Mouse (Mus musculus): Measurements from ENCODE around the gene Col6a1.

Col6a1 gene

GRCm38 (mm10) chr10:76725682-76726285, at the start of gene Col6a1:
Col6a1 (minus strand) TSS chr10:76726168.
- DNase-seq = no peak

- no peak for DNase-seq
Measured at GRCm38 (mm10) chr10:76771624-76772023, 45.7 kb upstream of the Col6a1 start.

- DNase-seq = no peak
Measured at GRCm38 (mm10) chr10:76771086-76771485, 45.1 kb upstream of the Col6a1 start.

GRCm38 (mm10) chr10:76769581-76769980, 43.6 kb upstream of the Col6a1 start:
- no peak for DNase-seq

DNA sequence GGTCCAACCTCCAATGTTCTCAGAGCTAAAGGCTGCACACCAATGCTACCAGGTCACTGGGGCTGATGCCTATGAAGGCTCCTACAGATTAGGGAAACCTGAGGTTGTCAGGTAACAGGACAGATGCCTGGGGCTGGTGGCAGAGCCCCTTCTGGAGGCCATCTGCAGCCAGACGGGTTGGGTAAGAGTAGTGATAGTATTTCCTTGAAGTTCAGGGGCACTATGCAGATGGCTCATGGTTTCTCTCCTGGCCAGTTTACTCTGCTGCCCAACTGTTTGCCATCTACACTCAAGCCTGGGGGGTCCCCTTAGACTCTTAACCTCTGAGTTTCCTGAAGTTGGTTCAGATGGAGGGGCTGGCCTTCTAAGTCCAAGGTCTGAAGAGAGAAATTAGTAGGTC, 40.2 kb upstream of the Col6a1 start:
- no peak for DNase-seq

GRCm38 (mm10) chr10:76764927-76765326, 39.0 kb upstream of the Col6a1 start:
- no peak for DNase-seq

DNA sequence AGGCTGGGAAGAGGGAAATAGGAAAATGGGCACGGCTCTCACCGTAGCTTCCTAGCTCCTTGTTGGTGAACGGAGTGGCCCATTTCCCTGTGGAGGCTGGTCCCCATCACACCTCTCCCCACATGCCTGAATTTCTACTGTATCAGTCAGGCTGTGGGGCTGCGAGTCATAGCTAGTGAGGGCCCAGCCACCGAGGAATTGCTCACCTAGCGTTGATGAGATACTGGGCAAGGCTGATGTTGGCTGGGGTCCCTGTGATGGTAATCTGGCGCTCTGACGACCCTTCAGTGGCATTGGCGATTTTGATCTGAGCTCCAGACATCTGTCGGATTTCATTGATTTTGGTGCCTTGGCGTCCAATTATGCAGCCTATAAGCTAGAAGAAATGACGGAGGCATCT, 37.0 kb upstream of the Col6a1 start:
- no peak for DNase-seq

DNA sequence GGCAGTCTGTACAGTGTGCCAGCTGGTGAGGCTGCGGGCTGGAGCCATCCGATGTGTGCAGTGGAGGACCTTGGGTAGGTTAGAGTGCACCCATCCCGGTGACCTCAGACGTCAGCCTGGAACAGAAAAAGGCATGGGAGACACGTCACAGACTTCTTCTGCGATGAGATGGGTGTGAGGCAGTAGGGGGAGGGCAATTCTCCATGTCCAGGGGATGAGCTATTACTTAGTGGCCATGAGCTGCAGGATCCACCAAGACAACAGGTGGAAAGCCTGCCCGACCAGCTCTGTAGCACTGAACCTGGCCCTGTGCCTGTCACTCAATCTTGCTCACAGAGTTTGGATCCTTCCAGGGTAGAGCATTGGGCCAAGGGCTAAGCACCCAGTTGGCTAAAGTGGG, 36.4 kb upstream of the Col6a1 start:
- no peak for DNase-seq

DNA sequence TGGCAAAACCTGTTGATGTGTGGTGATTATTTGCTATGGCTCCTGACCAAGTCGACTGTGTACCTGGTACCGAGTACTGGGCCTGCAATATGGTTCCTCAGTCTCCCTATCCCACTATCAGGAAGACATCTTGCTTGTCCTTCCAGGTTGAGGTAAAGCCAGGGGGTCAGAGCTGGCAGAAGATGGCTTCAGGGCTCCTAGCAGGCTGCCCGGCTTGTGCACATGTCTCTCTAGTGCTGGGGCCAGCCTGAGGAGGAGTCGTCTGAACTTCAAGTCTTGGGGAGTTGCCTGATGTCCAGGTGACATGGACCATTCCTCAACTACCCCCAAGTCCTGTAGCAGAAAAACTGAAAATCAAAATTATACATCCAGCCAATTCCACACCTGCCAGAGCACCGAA, 33.9 kb upstream of the Col6a1 start:
- DNase-seq = no peak

- DNase-seq = no peak
Measured at GRCm38 (mm10) chr10:76753640-76754039, 27.7 kb upstream of the Col6a1 start.

DNA sequence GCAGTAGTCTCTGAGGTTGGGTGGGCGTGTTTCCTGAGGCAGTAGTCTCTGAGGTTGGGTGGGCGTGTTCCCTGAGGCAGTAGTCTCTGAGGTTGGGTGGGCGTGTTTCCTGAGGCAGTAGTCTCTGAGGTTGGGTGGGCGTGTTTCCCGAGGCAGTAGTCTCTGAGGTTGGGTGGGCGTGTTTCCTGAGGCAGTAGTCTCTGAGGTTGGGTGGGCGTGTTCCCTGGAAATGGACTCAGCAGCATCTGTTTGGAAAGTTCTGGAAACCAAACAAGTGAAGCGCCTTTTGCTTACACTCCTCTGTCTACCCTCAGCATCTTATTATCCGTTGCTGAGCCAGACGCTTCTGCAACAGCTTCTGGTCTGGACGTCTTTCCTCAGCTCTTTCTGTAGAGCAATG, 18.3 kb upstream of the Col6a1 start:
- DNase-seq = peak; percentile 38

- no peak for DNase-seq
Measured at GRCm38 (mm10) chr10:76736764-76737163, 10.8 kb upstream of the Col6a1 start.

DNA sequence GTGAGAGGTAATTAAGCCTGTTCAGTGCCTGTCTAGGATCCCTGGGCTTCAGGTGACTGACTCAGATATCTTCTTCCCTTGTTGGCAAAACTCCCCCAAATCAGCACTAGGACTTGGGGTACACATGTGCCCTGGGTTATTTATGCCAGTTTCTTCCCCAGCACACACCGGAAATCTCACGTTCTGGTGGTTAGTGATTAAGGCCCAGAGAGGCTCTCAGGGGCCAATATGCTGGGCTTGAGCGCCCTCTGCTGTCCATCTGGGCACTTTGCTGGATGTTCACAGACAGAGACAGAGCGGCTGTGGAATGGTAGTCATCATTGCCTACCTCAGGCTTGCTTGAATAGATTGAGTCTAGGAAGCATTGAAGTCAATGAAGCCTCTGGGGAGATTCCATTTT, 9.0 kb upstream of the Col6a1 start:
- peak; percentile 61 for DNase-seq

DNA sequence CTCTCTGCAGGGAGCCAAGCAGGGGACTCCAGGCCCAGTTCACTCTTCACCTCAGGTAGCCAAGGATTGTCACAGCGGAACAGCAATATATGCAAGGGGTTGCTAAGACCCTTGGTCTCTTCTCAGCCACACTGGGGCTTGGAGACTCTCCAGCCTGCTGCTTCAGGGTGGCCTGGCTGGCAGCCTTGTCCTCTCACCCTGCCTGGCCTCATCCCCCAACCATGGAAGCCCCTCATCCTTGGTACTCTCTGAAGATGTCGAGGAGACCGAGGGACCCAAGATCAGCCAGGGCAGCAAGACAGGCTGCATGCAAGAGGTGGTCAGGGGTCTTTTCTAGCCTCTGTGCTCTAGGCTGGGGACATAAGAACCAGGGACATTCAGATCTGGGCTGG, 7.7 kb upstream of the Col6a1 start:
- no peak for DNase-seq

DNA sequence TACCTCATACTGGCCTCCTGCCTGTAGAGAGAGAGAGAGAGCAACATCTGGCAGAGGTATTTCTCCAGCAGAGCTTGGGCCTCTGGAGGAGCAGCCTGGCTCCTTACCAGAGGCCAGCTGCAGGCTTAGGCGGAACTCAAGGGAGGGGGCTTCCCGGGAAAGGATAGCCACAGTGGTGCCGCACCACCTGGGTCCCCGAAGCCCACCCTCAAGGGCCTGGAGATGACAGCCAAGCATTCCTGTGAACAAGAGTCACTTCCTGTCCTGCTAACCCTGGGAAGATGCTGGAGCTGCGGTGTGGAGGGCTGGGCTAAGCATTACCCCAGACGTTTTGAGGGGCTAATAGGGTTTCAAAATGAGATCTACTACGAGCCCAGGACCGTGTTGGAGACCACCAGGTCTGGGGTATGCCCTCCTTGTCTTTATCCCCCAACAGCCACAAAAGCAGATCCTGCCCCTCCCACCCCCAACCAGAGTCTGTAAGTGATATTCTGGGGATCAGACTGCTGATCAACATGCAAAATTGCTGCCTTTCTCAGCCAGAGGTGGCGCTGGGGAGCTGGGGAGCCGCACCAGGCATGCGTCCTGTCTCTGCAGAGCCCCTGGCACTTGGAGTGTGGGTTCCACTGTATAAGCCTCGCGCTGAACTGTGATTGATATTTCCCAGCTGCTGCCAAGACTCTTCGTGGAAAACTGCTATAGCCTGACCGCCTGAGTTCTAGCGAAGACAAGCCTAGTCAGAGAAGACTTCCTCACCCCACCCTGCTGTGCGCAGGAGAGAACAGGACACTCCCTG, 7.1 kb upstream of the Col6a1 start:
- peak; percentile 57 for DNase-seq

DNA sequence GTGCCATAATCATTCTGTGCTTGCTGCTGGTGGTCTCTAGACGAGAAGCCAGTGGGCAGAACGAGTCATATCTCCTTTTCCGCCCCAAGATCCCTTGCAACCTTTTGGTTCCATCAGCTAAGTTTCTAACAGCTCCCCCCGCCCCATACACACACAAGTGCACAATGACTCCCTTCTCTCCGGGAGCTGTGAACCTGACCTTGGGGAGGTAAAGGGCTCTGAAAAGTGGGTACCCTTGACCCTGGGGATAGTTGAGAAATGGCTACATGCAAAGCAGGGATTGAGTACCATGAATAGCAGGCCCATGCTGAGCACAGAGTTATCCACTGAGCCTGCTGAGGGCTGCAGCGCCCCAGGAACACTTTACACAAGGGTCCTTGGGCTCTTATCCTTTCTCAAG, 6.4 kb upstream of the Col6a1 start:
- DNase-seq = no peak

DNA sequence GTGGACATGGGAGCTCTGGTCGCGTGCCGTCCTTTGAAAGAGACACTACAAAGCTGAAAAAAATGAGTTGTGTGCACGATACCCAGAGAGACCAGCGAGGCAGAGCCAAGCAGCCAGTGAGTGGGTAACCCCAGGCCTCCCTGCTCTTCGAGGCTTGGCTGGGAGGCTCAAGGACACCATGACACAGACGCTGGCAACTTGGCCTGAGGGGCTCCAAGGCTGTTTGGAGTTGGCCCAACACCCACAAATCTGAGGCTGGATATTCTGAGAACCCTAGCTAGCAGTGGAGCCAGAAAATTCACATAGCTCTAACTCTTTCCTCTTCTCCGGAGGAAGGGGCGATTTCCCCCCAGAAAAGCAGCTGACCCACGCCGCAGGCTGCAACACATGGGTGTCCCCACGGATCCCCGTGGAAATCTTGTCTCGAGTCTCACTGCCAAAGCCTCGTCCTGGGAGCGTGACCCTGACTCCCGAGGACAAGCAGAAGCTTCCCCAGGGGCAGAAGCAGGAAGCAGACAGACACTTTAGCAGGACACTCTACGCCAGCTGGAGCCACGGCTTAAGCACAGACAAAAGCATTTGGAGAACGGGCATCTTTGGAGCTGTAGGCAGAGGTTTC, 5.8 kb upstream of the Col6a1 start:
- no peak for DNase-seq

- DNase-seq = peak; percentile 82
Measured at GRCm38 (mm10) chr10:76729631-76730620, 4.0 kb upstream of the Col6a1 start.

GRCm38 (mm10) chr10:76728369-76728768, 2.4 kb upstream of the Col6a1 start:
- no peak for DNase-seq

- DNase-seq = no peak
Measured at GRCm38 (mm10) chr10:76727301-76727700, 1.3 kb upstream of the Col6a1 start.

DNA sequence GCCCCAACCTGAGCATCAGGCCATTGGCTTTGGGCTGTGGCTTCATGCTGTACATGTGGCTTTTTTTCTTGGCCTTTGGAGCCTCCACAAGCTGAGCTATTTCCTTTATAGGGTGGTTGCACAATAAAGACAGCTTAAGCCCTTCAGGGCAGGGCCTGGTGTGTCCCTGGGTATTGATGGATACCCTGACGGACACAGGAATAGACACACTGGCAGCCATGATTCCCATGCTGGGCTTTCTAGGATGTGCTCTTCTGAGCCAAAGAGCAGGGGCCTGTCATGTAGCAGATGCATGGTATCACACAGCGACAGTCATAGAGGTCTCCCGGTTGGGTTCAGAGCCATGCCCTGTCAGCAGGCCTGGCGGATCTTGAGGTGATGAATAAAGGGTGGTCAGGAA, 898 bp upstream of the Col6a1 start:
- DNase-seq = no peak

GRCm38 (mm10) chr10:76725097-76725496, 871 bp downstream of the Col6a1 start:
- no peak for DNase-seq

DNA sequence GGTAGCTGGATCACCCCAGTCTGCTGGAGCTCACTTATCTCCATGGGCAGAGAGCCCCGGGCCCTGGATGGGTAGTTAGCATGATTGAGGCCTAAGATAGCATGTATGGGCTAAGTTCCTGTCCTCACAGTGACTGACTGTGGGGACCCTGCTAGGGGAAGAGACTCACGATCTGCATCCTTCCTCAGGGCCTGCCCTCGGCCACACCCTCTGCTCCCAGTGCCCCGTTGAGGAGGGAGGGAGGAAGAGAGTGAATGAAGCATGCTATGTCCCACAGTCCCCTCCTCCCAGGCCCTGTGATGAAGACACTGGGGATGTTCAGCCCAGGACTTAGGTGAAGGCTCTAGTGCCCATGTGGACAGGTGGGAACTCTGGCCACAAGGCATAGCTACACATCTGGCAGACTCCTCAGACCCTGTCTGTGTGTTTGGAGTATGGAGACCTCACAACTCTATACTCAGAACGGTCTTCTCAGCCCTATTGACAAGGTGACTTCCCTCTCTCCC, 1.7 kb downstream of the Col6a1 start:
- no peak for DNase-seq
